Mouse (Mus musculus) spleen, adult 2 months (tissue): ENCODE data around the gene D7Ertd443e. TPM values are rescaled to one million over a fixed set of nuclear protein-coding genes. Genes with fewer than 3 reads are reported as not detected.

ENCODE experiments used
- DNase-seq, 2 experiments: peaks; one replicate each; pipeline versions ENCODE4 v3.0.0 to v3.0.0-alpha.2; 2012 to 2021; ENCODE audit warnings: low spot score in 2 of 2, low read depth in 1 of 2
- H3K27ac ChIP-seq: fragments of 200-500 bp; 2 replicates; pipeline ENCODE4 v1.5.1; 2012; ENCODE audit warnings: low read length, inconsistent platforms; ENCODE audit not compliant: insufficient read depth
- H3K27me3 ChIP-seq: fragments of 200-500 bp; 2 replicates; pipeline ENCODE4 v1.6.1; 2012; ENCODE audit warnings: mild to moderate bottlenecking, moderate library complexity, low read length, inconsistent platforms; ENCODE audit not compliant: control insufficient read depth, insufficient read depth
- H3K36me3 ChIP-seq: fragments of 200-500 bp; 2 replicates; pipeline ENCODE4 v1.6.1; 2012; ENCODE audit warnings: mild to moderate bottlenecking, low read length, inconsistent platforms; ENCODE audit not compliant: control insufficient read depth, insufficient read depth
- H3K4me1 ChIP-seq: fragments of 200-500 bp; 2 replicates; pipeline ENCODE4 v1.6.1; 2011; ENCODE audit warnings: inconsistent platforms; ENCODE audit not compliant: control insufficient read depth, insufficient read depth, insufficient read length
- H3K4me3 ChIP-seq: fragments of 200-500 bp; 2 replicates; pipeline ENCODE4 v1.5.1; 2011; ENCODE audit warnings: mild to moderate bottlenecking, inconsistent platforms; ENCODE audit not compliant: insufficient read depth, insufficient read length; ENCODE audit errors: extremely low read depth
- CTCF ChIP-seq: fragments of 200-500 bp; IDR thresholded peaks from 2 replicates; pipeline ENCODE4 v1.5.1; 2011; ENCODE audit warnings: mild to moderate bottlenecking, inconsistent platforms; ENCODE audit not compliant: insufficient read depth, insufficient read length, insufficient replicate concordance; ENCODE audit errors: extremely low read depth
- POLR2A ChIP-seq: fragments of 200-500 bp; IDR thresholded peaks from 2 replicates; pipeline ENCODE4 v1.6.1; 2011; ENCODE audit warnings: low read depth, low read length, inconsistent platforms
- WGBS: fragments of 180-500 bp; shearing (Covaris S2); methylation state at CpG from one replicate; pipeline ENCODE4 v1.1.7; 2018; 5-methylcytosine and 5-hydroxymethylcytosine counted together
- polyA plus RNA-seq: library from polyadenylated mRNA; depleted of rRNA; stranded (reverse); fragments of >200 nt; gene quantifications from 2 replicates; pipeline ENCODE4 v1.2.3, GENCODE M21; 2012

The D7Ertd443e gene
- polyA plus RNA-seq, 1 experiment, result 0.08 TPM

DNA sequence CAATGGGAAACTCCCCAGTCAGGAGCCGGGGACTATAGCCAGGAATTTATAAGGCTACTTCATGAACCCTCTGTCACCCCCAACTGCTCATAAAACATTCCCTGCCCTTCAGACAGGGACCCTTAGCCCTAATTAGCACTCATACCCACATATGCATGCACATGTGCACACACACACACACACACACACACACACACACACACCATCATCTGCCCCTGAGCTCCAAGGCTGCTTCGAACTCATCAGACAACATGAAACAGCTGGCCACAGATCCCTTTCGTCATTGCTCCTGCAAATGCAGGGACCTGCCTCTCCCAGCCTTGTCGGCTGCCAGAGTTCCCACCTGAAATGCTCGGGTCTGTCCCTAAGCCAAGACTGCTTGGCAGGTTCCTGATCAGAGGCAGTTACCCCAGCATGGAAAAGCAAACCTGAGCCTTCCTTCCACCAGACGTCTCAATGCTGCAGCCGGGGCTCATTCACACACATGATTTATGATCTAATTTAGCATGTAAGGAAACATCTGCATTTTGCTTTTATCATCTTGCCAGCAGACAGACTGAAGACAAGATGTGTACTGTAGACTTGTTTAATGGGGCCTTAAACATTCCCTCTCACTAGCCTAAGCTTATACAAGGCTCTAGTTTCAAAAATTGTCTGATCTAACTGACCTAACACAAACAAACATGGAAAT lies 95.7 kb downstream of the D7Ertd443e start:
- no peaks in the 10 kb centered on the region for H3K36me3 ChIP-seq
- no peaks in the 10 kb centered on the region for H3K27me3 ChIP-seq
- WGBS, result 33% methylated on average over 7 of the region's 7 CpGs
- no peak overlapping the region for H3K4me3 ChIP-seq
- no peaks in the 10 kb centered on the region for H3K4me1 ChIP-seq
- H3K27ac ChIP-seq, result no peak overlapping the region
- DNase-seq, result no peak
- TF ChIP-seq CTCF (no peak), POLR2A (no peak)

GRCm38 (mm10) chr7:134289126-134289525 lies 96.3 kb downstream of the D7Ertd443e start:
- Histone ChIP-seq H3K4me1 (no peaks in the 10 kb centered on the region), H3K27ac (no peak overlapping the region), H3K36me3 (no peaks in the 10 kb centered on the region), H3K27me3 (no peaks in the 10 kb centered on the region), H3K4me3 (no peak overlapping the region)
- 84% methylated on average over 5 of the region's 5 CpGs for WGBS
- TF ChIP-seq CTCF, result no peak
- TF ChIP-seq POLR2A, result no peak
- no peak for DNase-seq

GRCm38 (mm10) chr7:134287570-134288222 lies 97.8 kb downstream of the D7Ertd443e start:
- no peak overlapping the region for H3K27ac ChIP-seq
- H3K4me1 ChIP-seq, result no peaks in the 10 kb centered on the region
- no peak overlapping the region for H3K4me3 ChIP-seq
- H3K27me3 ChIP-seq, result no peaks in the 10 kb centered on the region
- WGBS, result 32% methylated on average over 6 of the region's 6 CpGs
- DNase-seq, result no peak
- TF ChIP-seq POLR2A (no peak), CTCF (no peak)
- H3K36me3 ChIP-seq, result no peaks in the 10 kb centered on the region

DNA sequence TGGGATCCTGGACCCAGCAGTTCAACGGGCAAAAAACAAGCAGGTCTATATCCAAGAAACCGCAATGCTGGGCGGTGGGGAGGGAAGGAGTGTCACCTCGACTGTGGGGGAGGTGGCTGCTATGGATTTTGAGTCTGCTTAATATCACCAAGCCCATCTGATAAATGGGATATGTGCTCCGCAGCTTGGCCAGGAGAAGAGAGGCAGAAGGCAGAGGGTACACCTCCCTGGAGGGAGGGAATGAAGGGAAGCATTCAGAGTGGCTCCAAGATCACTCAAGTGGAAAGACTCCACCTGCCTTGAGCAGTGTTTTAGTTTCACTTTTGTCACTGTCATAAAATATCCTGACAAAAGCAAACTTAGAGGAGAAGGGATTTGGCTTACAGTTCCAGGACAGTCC lies 112.5 kb downstream of the D7Ertd443e start:
- Histone ChIP-seq H3K27me3 (no peaks in the 10 kb centered on the region), H3K36me3 (no peaks in the 10 kb centered on the region), H3K27ac (no peak overlapping the region), H3K4me3 (no peak overlapping the region), H3K4me1 (no peaks in the 10 kb centered on the region)
- TF ChIP-seq POLR2A (no peak), CTCF (no peak)
- no peak for DNase-seq
- WGBS, result 89% methylated on average over 5 of the region's 5 CpGs

GRCm38 (mm10) chr7:134272421-134272820 lies 113.0 kb downstream of the D7Ertd443e start:
- Histone ChIP-seq H3K4me1 (no peaks in the 10 kb centered on the region), H3K27me3 (no peaks in the 10 kb centered on the region), H3K27ac (no peak overlapping the region), H3K4me3 (no peak overlapping the region), H3K36me3 (no peaks in the 10 kb centered on the region)
- 89% methylated on average over 4 of the region's 4 CpGs for WGBS
- DNase-seq, result no peak
- TF ChIP-seq CTCF, result no peak

DNA sequence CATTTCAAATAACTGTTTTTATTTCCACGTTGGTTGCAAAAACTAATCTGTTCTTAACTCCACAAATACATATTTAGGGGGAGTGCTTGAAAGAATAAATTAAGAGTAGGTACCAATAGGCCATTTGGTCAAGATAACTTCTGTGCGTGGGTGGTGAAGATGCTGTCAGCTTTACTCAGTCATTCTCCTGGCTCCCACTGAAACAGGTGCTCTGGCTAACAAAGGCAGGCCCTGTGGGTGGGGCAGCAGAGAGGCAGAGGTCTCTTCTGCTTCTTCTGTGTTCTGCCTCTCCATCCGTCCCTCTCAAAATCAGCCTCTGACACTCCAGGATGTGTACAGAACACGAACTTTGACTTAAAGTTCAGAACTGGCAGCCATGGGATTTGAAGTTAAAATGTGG lies 119.7 kb downstream of the D7Ertd443e start:
- DNase-seq, result no peak
- WGBS, result 79% methylated on average over 4 of the region's 4 CpGs
- TF ChIP-seq CTCF (no peak), POLR2A (no peak)

More for the DNA sequence above, 119.7 kb downstream of the D7Ertd443e start:
- Histone ChIP-seq H3K36me3 (no peaks in the 10 kb centered on the region), H3K27ac (no peak overlapping the region), H3K4me1 (no peaks in the 10 kb centered on the region), H3K27me3 (no peaks in the 10 kb centered on the region), H3K4me3 (no peak overlapping the region)
